Mouse (Mus musculus) myocyte (in vitro differentiated cells): ENCODE measurements around the gene Pklr.
A peak's percentile ranks its signal among the peaks of the same experiment; 100 is the strongest.

ENCODE experiments used
- CEBPB ChIP-seq: IDR thresholded peaks from 2 replicates; pipeline ENCODE4 v1.6.1; 2011; ENCODE audit warnings: mild to moderate bottlenecking, moderate library complexity; ENCODE audit not compliant: poor library complexity, insufficient read depth, severe bottlenecking
- E2F4 ChIP-seq: IDR thresholded peaks from one replicate; pipeline ENCODE4 v1.6.1; 2011; ENCODE audit warnings: mild to moderate bottlenecking, control low read depth, moderate library complexity; ENCODE audit not compliant: insufficient read depth
- MAX ChIP-seq: IDR thresholded peaks from one replicate; pipeline ENCODE4 v1.6.1; 2011; ENCODE audit warnings: low read depth, mild to moderate bottlenecking, control low read depth
- MYOD1 ChIP-seq, 3 experiments: IDR thresholded peaks; one replicate each; pipeline ENCODE4 v1.6.1; 2011; ENCODE audit warnings: control low read depth in 2 of 3, low read depth in 2 of 3, mild to moderate bottlenecking in 2 of 3, moderate library complexity in 1 of 3; ENCODE audit not compliant: insufficient read length in 2 of 3, control insufficient read depth in 1 of 3
- MYOG ChIP-seq, 3 experiments: IDR thresholded peaks; one replicate each; pipeline ENCODE4 v1.6.1; 2011; ENCODE audit warnings: control low read depth in 2 of 3, low read depth in 2 of 3, mild to moderate bottlenecking in 2 of 3; ENCODE audit not compliant: insufficient read length in 2 of 3, control insufficient read depth in 1 of 3, insufficient read depth in 1 of 3
- POLR2A ChIP-seq: IDR thresholded peaks from one replicate; pipeline ENCODE4 v1.6.1; 2011; ENCODE audit warnings: low read depth, mild to moderate bottlenecking, control low read depth, moderate library complexity; ENCODE audit not compliant: insufficient read length
- POLR2AphosphoS2 ChIP-seq: IDR thresholded peaks from one replicate; pipeline ENCODE4 v1.6.1; 2011; ENCODE audit warnings: low read depth, control low read depth; ENCODE audit not compliant: insufficient read length
- REST ChIP-seq: IDR thresholded peaks from one replicate; pipeline ENCODE4 v1.6.1; 2011; ENCODE audit warnings: mild to moderate bottlenecking, control low read depth, moderate library complexity; ENCODE audit not compliant: insufficient read depth, insufficient read length
- TCF12 ChIP-seq: IDR thresholded peaks from one replicate; pipeline ENCODE4 v1.6.1; 2011; ENCODE audit warnings: mild to moderate bottlenecking, control low read depth; ENCODE audit not compliant: poor library complexity, insufficient read depth, severe bottlenecking
- TCF3 ChIP-seq: IDR thresholded peaks from one replicate; pipeline ENCODE4 v1.6.1; 2011; ENCODE audit warnings: low read depth, control low read depth; ENCODE audit not compliant: insufficient read length
- USF1 ChIP-seq: IDR thresholded peaks from one replicate; pipeline ENCODE4 v1.6.1; 2011; ENCODE audit warnings: low read depth, mild to moderate bottlenecking, control low read depth, moderate library complexity

DNA sequence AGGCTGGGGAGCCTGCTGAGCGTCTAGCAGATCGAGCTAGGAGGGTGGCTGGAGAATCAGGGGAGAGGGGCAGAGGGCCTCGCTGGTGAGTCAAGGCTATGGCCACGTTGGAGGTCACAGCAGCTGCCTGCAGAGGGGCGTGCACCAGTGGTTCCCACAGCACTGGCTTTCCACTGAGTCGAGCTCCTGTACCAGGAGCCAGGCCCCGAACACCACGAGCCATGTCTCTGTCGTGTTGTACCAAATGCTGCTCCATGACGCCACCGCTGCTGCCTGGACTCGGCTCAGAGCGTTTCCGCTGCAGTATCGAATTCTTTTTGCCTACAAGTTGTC is 12.0 kb downstream of the Pklr start:
- TF ChIP-seq POLR2A, result no peak
- no peak for TF ChIP-seq POLR2AphosphoS2
- TF ChIP-seq MYOD1 (IDR thresholded peaks at IDR 0.05; ENCODE audit: control insufficient read depth in 1 of 3, insufficient read length in 2 of 3, low read depth in 2 of 3), result no peak
- no peak for TF ChIP-seq E2F4
- TF ChIP-seq TCF12, result no peak
- TF ChIP-seq CEBPB, result no peak
- no peak for TF ChIP-seq TCF3
- TF ChIP-seq REST, result no peak
- TF ChIP-seq MAX, result no peak
- no peak for TF ChIP-seq USF1
- peak in 1 of 3 experiments; percentile 6 for TF ChIP-seq MYOG (IDR thresholded peaks at IDR 0.05; ENCODE audit: control insufficient read depth in 1 of 3, insufficient read depth in 1 of 3, insufficient read length in 2 of 3, low read depth in 2 of 3)
